Mouse (Mus musculus) testis, adult 2 months (tissue): ENCODE measurements around the gene Plcb4.

Experiments used
- CTCF ChIP-seq: fragments of 200-500 bp; IDR thresholded peaks from 2 replicates; pipeline ENCODE4 v1.5.1; 2012; ENCODE audit warnings: low read depth, mild to moderate bottlenecking, inconsistent platforms, low read length, moderate library complexity; ENCODE audit not compliant: control insufficient read depth, insufficient read depth, insufficient replicate concordance
- POLR2A ChIP-seq: fragments of 200-500 bp; IDR thresholded peaks from 2 replicates; pipeline ENCODE4 v1.6.1; 2012; ENCODE audit warnings: low read depth, mild to moderate bottlenecking, inconsistent platforms, low read length, moderate library complexity; ENCODE audit not compliant: control insufficient read depth

DNA sequence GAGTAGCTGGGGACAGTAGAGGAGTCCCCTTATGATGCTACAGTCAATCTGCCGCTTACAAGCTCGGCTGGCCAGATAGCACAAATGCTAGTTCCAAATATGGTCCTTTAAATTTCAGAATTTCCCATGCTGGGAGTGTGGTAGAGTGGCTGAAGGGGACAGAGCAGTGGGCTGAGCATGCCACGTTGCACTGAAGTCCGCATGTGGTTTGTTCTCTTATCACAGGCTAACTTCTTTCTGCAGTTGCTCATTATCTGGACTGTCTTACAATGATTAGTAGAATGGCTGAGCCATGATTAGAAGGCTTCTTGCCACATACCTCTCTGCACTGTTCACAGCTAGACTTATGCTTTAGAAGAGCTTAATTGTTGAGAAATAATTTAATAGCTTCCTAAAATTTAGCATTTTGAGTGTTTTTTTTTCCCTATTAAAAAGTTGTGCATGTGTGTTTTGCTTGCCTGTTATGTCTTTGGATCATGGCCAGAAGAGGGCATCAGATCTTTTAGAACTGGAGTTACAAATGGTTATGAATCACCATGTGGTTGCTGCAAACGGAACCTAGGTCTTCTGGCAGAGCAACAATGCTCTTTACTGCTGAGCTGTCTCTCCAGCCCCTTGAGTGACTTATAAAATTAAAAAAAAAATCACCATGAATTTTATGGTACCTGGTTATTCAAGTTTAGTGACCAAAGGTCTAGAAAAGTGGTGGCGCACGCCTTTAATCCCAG lies 42.0 kb downstream of the Plcb4 start:
- no peak for TF ChIP-seq CTCF
- no peak for TF ChIP-seq POLR2A
